Mouse (Mus musculus) CH12.LX (cell line): ENCODE measurements around the gene Zdhhc6.

Experiments used
- CTCF ChIP-seq, 2 experiments: IDR thresholded peaks in 1 of 2; conservative IDR thresholded peaks in 1 of 2; 2 replicates each; pipeline ENCODE4 v1.5.1; 2011 to 2012; ENCODE audit warnings: low read depth in 2 of 2, low read length in 2 of 2, improper control_type of control experiment in 1 of 2, inconsistent platforms in 1 of 2, mild to moderate bottlenecking in 1 of 2, moderate library complexity in 1 of 2
- EP300 ChIP-seq: IDR thresholded peaks from 2 replicates; pipeline ENCODE4 v1.6.1; 2011; ENCODE audit warnings: low read length, improper control_type of control experiment
- MAX ChIP-seq: IDR thresholded peaks from 2 replicates; pipeline ENCODE4 v1.6.1; 2011; ENCODE audit warnings: low read length, improper control_type of control experiment
- MAZ ChIP-seq: IDR thresholded peaks from 2 replicates; pipeline ENCODE4 v1.6.1; 2012; ENCODE audit warnings: low read depth, mild to moderate bottlenecking, inconsistent platforms, low read length, improper control_type of control experiment, moderate library complexity
- MXI1 ChIP-seq: IDR thresholded peaks from 2 replicates; pipeline ENCODE4 v1.6.1; 2011; ENCODE audit warnings: mild to moderate bottlenecking, low read depth, low read length, improper control_type of control experiment
- PAX5 ChIP-seq: IDR thresholded peaks from 2 replicates; pipeline ENCODE4 v1.6.1; 2012; ENCODE audit warnings: low read length, inconsistent platforms, mixed read lengths
- RCOR1 ChIP-seq: conservative IDR thresholded peaks from 2 replicates; pipeline ENCODE4 v1.6.1; 2012; ENCODE audit warnings: low read depth, mild to moderate bottlenecking, inconsistent platforms, low read length, improper control_type of control experiment
- ZKSCAN1 ChIP-seq: IDR thresholded peaks from 2 replicates; pipeline ENCODE4 v1.6.1; 2012; ENCODE audit warnings: low read depth, inconsistent platforms, low read length, improper control_type of control experiment, borderline replicate concordance

- no peak for TF ChIP-seq RCOR1
- TF ChIP-seq ZKSCAN1: no peak
- no peak for TF ChIP-seq CTCF (conservative IDR thresholded peaks at IDR 0.05 in 1 of 2, IDR thresholded peaks at IDR 0.05 in 1 of 2; ENCODE audit: low read depth in 2 of 2, low read length in 2 of 2)
- no peak for TF ChIP-seq MAX
- no peak for TF ChIP-seq EP300
- TF ChIP-seq MXI1: no peak
- no peak for TF ChIP-seq PAX5
- no peak for TF ChIP-seq MAZ
Measured at GRCm38 (mm10) chr19:55300525-55300924, 15.3 kb downstream of the Zdhhc6 start.
